Mouse (Mus musculus): ENCODE data around the gene P4ha1. TPM values are rescaled to one million over a fixed set of nuclear protein-coding genes. Genes with fewer than 3 reads are reported as not detected.
"Not testable (repeated sequence)": the region's sequence is repeated elsewhere in the genome, so short reads cannot be mapped to it uniquely, and the experiment has no call there.

Gene P4ha1
- polyA plus RNA-seq, 1 experiment from 2014 or later: 76.2 TPM

- Histone ChIP-seq H3K4me3 (no peak overlapping the region), H3K4me1 (peaks cover 2% of the 10 kb centered on the region; the same call in 1 of the 2 replicates), H3K9ac (no peak overlapping the region), H3K36me3 (0 out of 2 replicates have a peak, but pooled peaks cover 1% of the 10 kb centered on the region), H3K27me3 (no peaks in the 10 kb centered on the region), H3K9me3 (no peaks in the 10 kb centered on the region), H3K27ac (no peak overlapping the region), H3K4me2 (no peak overlapping the region)
- WGBS: 33% methylated on average over 3 of the region's 3 CpGs
- ATAC-seq (ENCODE audit: insufficient number of reproducible peaks, insufficient read depth, low FRiP score, low TSS enrichment, low read depth): no peak
These were observed 56.8 kb downstream of the P4ha1 start for GRCm38 (mm10) chr10:59379927-59380326.

- H3K27me3 ChIP-seq: no peaks in the 10 kb centered on the region
- peaks cover 2% of the 10 kb centered on the region; the same call in 1 of the 2 replicates for H3K4me1 ChIP-seq
- no peak overlapping the region for H3K4me3 ChIP-seq
- H3K36me3 ChIP-seq: no peaks in the 10 kb centered on the region
- H3K27ac ChIP-seq: no peak overlapping the region
- H3K9ac ChIP-seq: no peak overlapping the region
- 0 out of 2 replicates have a peak, but pooled peaks have one; percentile 20 for ATAC-seq (ENCODE audit: insufficient number of reproducible peaks, insufficient read depth, low FRiP score, low TSS enrichment, low read depth)
- H3K9me3 ChIP-seq: no peaks in the 10 kb centered on the region
- no peak overlapping the region for H3K4me2 ChIP-seq
- WGBS: 51% methylated on average over 2 of the region's 2 CpGs
These were observed 57.3 kb downstream of the P4ha1 start for GRCm38 (mm10) chr10:59380411-59380821.

GRCm38 (mm10) chr10:59381563-59381962 is 58.5 kb downstream of the P4ha1 start:
- H3K4me1 ChIP-seq; H3K27ac ChIP-seq; H3K4me2 ChIP-seq; ATAC-seq (ENCODE audit: insufficient number of reproducible peaks, insufficient read depth, low FRiP score, low TSS enrichment, low read depth); H3K27me3 ChIP-seq; H3K9me3 ChIP-seq; H3K9ac ChIP-seq; H3K36me3 ChIP-seq; H3K4me3 ChIP-seq: not testable (repeated sequence)
- WGBS: 85% methylated on average over 7 of the region's 10 CpGs

- no peak overlapping the region for H3K4me2 ChIP-seq
- ATAC-seq (ENCODE audit: insufficient number of reproducible peaks, insufficient read depth, low FRiP score, low TSS enrichment, low read depth): no peak
- H3K27me3 ChIP-seq: no peaks in the 10 kb centered on the region
- H3K4me1 ChIP-seq: no peaks in the 10 kb centered on the region
- no peak overlapping the region for H3K4me3 ChIP-seq
- H3K9me3 ChIP-seq: peaks cover 14% of the 10 kb centered on the region
- no peak overlapping the region for H3K9ac ChIP-seq
- no peaks in the 10 kb centered on the region for H3K36me3 ChIP-seq
- H3K27ac ChIP-seq: no peak overlapping the region
- 90% methylated on average over 8 of the region's 8 CpGs for WGBS
These were observed 63.9 kb downstream of the P4ha1 start for GRCm38 (mm10) chr10:59386951-59387350.

GRCm38 (mm10) chr10:59389652-59390051 is 66.6 kb downstream of the P4ha1 start:
- H3K4me1 ChIP-seq: no peaks in the 10 kb centered on the region
- H3K36me3 ChIP-seq: no peaks in the 10 kb centered on the region
- peaks cover 14% of the 10 kb centered on the region for H3K9me3 ChIP-seq
- H3K27ac ChIP-seq: no peak overlapping the region
- H3K27me3 ChIP-seq: no peaks in the 10 kb centered on the region
- H3K4me2 ChIP-seq: no peak overlapping the region
- no peak overlapping the region for H3K4me3 ChIP-seq
- no peak for ATAC-seq (ENCODE audit: insufficient number of reproducible peaks, insufficient read depth, low FRiP score, low TSS enrichment, low read depth)
- H3K9ac ChIP-seq: no peak overlapping the region
- WGBS: 97% methylated on average over 3 of the region's 3 CpGs

GRCm38 (mm10) chr10:59391907-59392306 is 68.8 kb downstream of the P4ha1 start:
- no peaks in the 10 kb centered on the region for H3K4me1 ChIP-seq
- H3K4me3 ChIP-seq: no peak overlapping the region
- peaks cover 14% of the 10 kb centered on the region for H3K9me3 ChIP-seq
- no peaks in the 10 kb centered on the region for H3K36me3 ChIP-seq
- 73% methylated on average over 4 of the region's 4 CpGs for WGBS
- H3K4me2 ChIP-seq: no peak overlapping the region
- no peak for ATAC-seq (ENCODE audit: insufficient number of reproducible peaks, insufficient read depth, low FRiP score, low TSS enrichment, low read depth)
- H3K27me3 ChIP-seq: no peaks in the 10 kb centered on the region
- H3K9ac ChIP-seq: no peak overlapping the region
- H3K27ac ChIP-seq: no peak overlapping the region

- ATAC-seq (ENCODE audit: insufficient number of reproducible peaks, insufficient read depth, low FRiP score, low TSS enrichment, low read depth); H3K4me1 ChIP-seq; H3K4me2 ChIP-seq; H3K27me3 ChIP-seq; H3K4me3 ChIP-seq; H3K36me3 ChIP-seq; H3K27ac ChIP-seq; H3K9me3 ChIP-seq; H3K9ac ChIP-seq: not testable (repeated sequence)
- WGBS: 95% methylated on average over 12 of the region's 25 CpGs
These were observed 72.4 kb downstream of the P4ha1 start, which contains the start of gene Gm10273 for GRCm38 (mm10) chr10:59395461-59395860. Gene Gm10273, plus strand, starts transcription at chr10:59395632.

GRCm38 (mm10) chr10:59402899-59403792 is 80.0 kb downstream of the P4ha1 start, which contains the start of gene Pla2g12b:
Gene Pla2g12b, plus strand, starts transcription at chr10:59403660.
- Histone ChIP-seq H3K9me3 (0 out of 2 replicates have a peak, but pooled peaks cover 3% of the 10 kb centered on the region), H3K4me3 (no peak within 1 kb of the TSS), H3K9ac (no peak within 1 kb of the TSS), H3K27me3 (no peaks in the 10 kb centered on the region), H3K4me1 (no peaks in the 10 kb centered on the region), H3K36me3 (no peaks in the 10 kb centered on the region), H3K4me2 (no peak within 1 kb of the TSS), H3K27ac (no peak within 1 kb of the TSS)
- 63% methylated on average over 21 of the region's 21 CpGs for WGBS
- no peak for ATAC-seq (ENCODE audit: insufficient number of reproducible peaks, insufficient read depth, low FRiP score, low TSS enrichment, low read depth)

- ATAC-seq (ENCODE audit: insufficient number of reproducible peaks, insufficient read depth, low FRiP score, low TSS enrichment, low read depth): no peak
- WGBS: 57% methylated on average over 10 of the region's 10 CpGs
- H3K27ac ChIP-seq: no peak overlapping the region
- H3K27me3 ChIP-seq: no peaks in the 10 kb centered on the region
- H3K4me3 ChIP-seq: no peak overlapping the region
- no peak overlapping the region for H3K9ac ChIP-seq
- 0 out of 2 replicates have a peak, but pooled peaks cover 3% of the 10 kb centered on the region for H3K9me3 ChIP-seq
- H3K4me2 ChIP-seq: no peak overlapping the region
- H3K4me1 ChIP-seq: no peaks in the 10 kb centered on the region
- H3K36me3 ChIP-seq: no peaks in the 10 kb centered on the region
These were observed 80.7 kb downstream of the P4ha1 start for GRCm38 (mm10) chr10:59403793-59404149.

- Histone ChIP-seq H3K9ac (no peak overlapping the region), H3K9me3 (no peaks in the 10 kb centered on the region), H3K27me3 (no peaks in the 10 kb centered on the region), H3K27ac (no peak overlapping the region), H3K4me2 (no peak overlapping the region), H3K36me3 (no peaks in the 10 kb centered on the region), H3K4me1 (no peaks in the 10 kb centered on the region), H3K4me3 (no peak overlapping the region)
- 49% methylated on average over 6 of the region's 6 CpGs for WGBS
- ATAC-seq (ENCODE audit: insufficient number of reproducible peaks, insufficient read depth, low FRiP score, low TSS enrichment, low read depth): no peak
These were observed 85.4 kb downstream of the P4ha1 start for GRCm38 (mm10) chr10:59408499-59408898.

- Histone ChIP-seq H3K27me3 (no peaks in the 10 kb centered on the region), H3K27ac (no peak overlapping the region), H3K4me3 (no peak overlapping the region), H3K36me3 (no peaks in the 10 kb centered on the region), H3K9me3 (no peaks in the 10 kb centered on the region), H3K4me1 (no peaks in the 10 kb centered on the region), H3K4me2 (no peak overlapping the region), H3K9ac (no peak overlapping the region)
- 80% methylated on average over 12 of the region's 12 CpGs for WGBS
- no peak for ATAC-seq (ENCODE audit: insufficient number of reproducible peaks, insufficient read depth, low FRiP score, low TSS enrichment, low read depth)
These were observed 87.2 kb downstream of the P4ha1 start for GRCm38 (mm10) chr10:59410264-59410663.

- H3K4me1 ChIP-seq: no peaks in the 10 kb centered on the region
- H3K4me3 ChIP-seq: no peak overlapping the region
- no peaks in the 10 kb centered on the region for H3K36me3 ChIP-seq
- no peak overlapping the region for H3K9ac ChIP-seq
- no peak overlapping the region for H3K27ac ChIP-seq
- no peaks in the 10 kb centered on the region for H3K9me3 ChIP-seq
- no peak overlapping the region for H3K4me2 ChIP-seq
- ATAC-seq (ENCODE audit: insufficient number of reproducible peaks, insufficient read depth, low FRiP score, low TSS enrichment, low read depth): no peak
- 93% methylated on average over 4 of the region's 4 CpGs for WGBS
- no peaks in the 10 kb centered on the region for H3K27me3 ChIP-seq
These were observed 90.6 kb downstream of the P4ha1 start for GRCm38 (mm10) chr10:59413711-59414110.
